Mouse (Mus musculus) lung, embryonic 16.5 days (tissue): ENCODE data around the gene Zfp579. TPM values are rescaled to one million over a fixed set of nuclear protein-coding genes. Genes with fewer than 3 reads are reported as not detected.

ENCODE experiments used
- ATAC-seq: fragments of 200-750 bp; cut with Nextera tagmentation; 2 replicates; pipeline ENCODE4 v1.8.0; 2017; ENCODE audit warnings: low read depth, mild to moderate bottlenecking, moderate library complexity
- H3K27ac ChIP-seq: fragments of 300-500 bp; sonication (generic); 2 replicates; pipeline ENCODE4 v1.5.1; 2014; ENCODE audit warnings: mild to moderate bottlenecking, control low read depth, low read length
- H3K27me3 ChIP-seq: fragments of 300-500 bp; sonication (generic); 2 replicates; pipeline ENCODE4 v1.6.1; 2014; ENCODE audit warnings: low read depth, low read length, mixed read lengths; ENCODE audit not compliant: control insufficient read depth, insufficient read depth
- H3K36me3 ChIP-seq: fragments of 300-500 bp; sonication (generic); 2 replicates; pipeline ENCODE4 v1.6.1; 2014; ENCODE audit warnings: low read length; ENCODE audit not compliant: control insufficient read depth, insufficient read depth
- H3K4me1 ChIP-seq: fragments of 300-500 bp; sonication (generic); replicated peaks from 2 replicates; pipeline ENCODE4 v1.6.1; 2014; ENCODE audit warnings: low read length, mixed read lengths; ENCODE audit not compliant: control insufficient read depth, insufficient read depth
- H3K4me2 ChIP-seq: fragments of 300-500 bp; sonication (generic); 2 replicates; pipeline ENCODE4 v1.6.1; 2014; ENCODE audit warnings: low read depth, low read length, control low read depth
- H3K4me3 ChIP-seq: fragments of 300-500 bp; sonication (generic); 2 replicates; pipeline ENCODE4 v1.5.1; 2014; ENCODE audit warnings: mild to moderate bottlenecking, low read length, control low read depth
- H3K9ac ChIP-seq: fragments of 300-500 bp; sonication (generic); 2 replicates; pipeline ENCODE4 v1.6.1; 2014; ENCODE audit warnings: low read length, control low read depth
- H3K9me3 ChIP-seq: fragments of 300-500 bp; sonication (generic); 2 replicates; pipeline ENCODE4 v1.6.1; 2016; ENCODE audit warnings: low read length; ENCODE audit not compliant: control insufficient read depth
- WGBS: fragments of 180-500 bp; shearing (Covaris S2); extraction: QIAGEN DNeasy Blood & Tissue Kit; methylation state at CpG from one replicate; pipeline ENCODE4 v1.1.7; 2014; 5-methylcytosine and 5-hydroxymethylcytosine counted together
- polyA plus RNA-seq: library from polyadenylated mRNA; unstranded; fragments of >200 nt; fragmentation: Nextera tagmentation; extraction: Ambion mirVana; gene quantifications from 2 replicates; pipeline ENCODE4 v1.2.1, GENCODE M21; 2015

Zfp579 gene
- polyA plus RNA-seq, 1 experiment from 2014 or later, result 32.3 TPM

- no peak for ATAC-seq
- Histone ChIP-seq H3K36me3 (no peaks in the 10 kb centered on the region), H3K9ac (no peak overlapping the region), H3K27me3 (no peaks in the 10 kb centered on the region), H3K27ac (no peak overlapping the region), H3K4me3 (no peak overlapping the region), H3K4me1 (no peaks in the 10 kb centered on the region), H3K4me2 (no peak overlapping the region), H3K9me3 (no peaks in the 10 kb centered on the region)
- WGBS, result 69% methylated on average over 4 of the region's 4 CpGs
Measured at GRCm38 (mm10) chr7:4934160-4934914, 61.6 kb downstream of the Zfp579 start.

Other genes starting within 250 kb of the Zfp579 start
- gene Cox6b2, start 243.1 kb downstream of the Zfp579 start, polyA plus RNA-seq, result 77.9 and 94.0 TPM in 2 replicates
- gene Fam71e2, start 224.9 kb downstream of the Zfp579 start, polyA plus RNA-seq, result not detected in 2 replicates
- gene Il11, start 213.3 kb downstream of the Zfp579 start, polyA plus RNA-seq, result 0.18 and 0.19 TPM in 2 replicates
- gene Tmem190, start 213.2 kb downstream of the Zfp579 start, polyA plus RNA-seq, result 0.34 and 0.48 TPM in 2 replicates
- 14.7 and 17.9 TPM in 2 replicates for gene Tmem238, start 206.5 kb downstream of the Zfp579 start, polyA plus RNA-seq
- 337 and 342 TPM in 2 replicates for gene Rpl28, start 203.3 kb downstream of the Zfp579 start, polyA plus RNA-seq
- 355 and 372 TPM in 2 replicates for gene Ube2s, start 183.6 kb downstream of the Zfp579 start, polyA plus RNA-seq
- 0.99 and 1.2 TPM in 2 replicates for gene Shisa7, start 151.5 kb downstream of the Zfp579 start, polyA plus RNA-seq
- 14.1 and 15.7 TPM in 2 replicates for gene Isoc2b, start 125.9 kb downstream of the Zfp579 start, polyA plus RNA-seq
- gene Isoc2a, start 119.0 kb downstream of the Zfp579 start, polyA plus RNA-seq, result 0.87 and 1.3 TPM in 2 replicates
- 0.21 TPM in 1 of 2 replicates, not detected in the other for gene Gm36210, start 89.6 kb downstream of the Zfp579 start, polyA plus RNA-seq
- 3.4 and 3.7 TPM in 2 replicates for gene Zfp628, start 80.9 kb downstream of the Zfp579 start, polyA plus RNA-seq
- gene Nat14, start 74.1 kb downstream of the Zfp579 start, polyA plus RNA-seq, result 2.5 and 2.7 TPM in 2 replicates
- gene Ssc5d, start 70.4 kb downstream of the Zfp579 start, polyA plus RNA-seq, result 2.1 and 2.4 TPM in 2 replicates
- 0.85 and 1.0 TPM in 2 replicates for gene Sbk2, start 31.8 kb downstream of the Zfp579 start, polyA plus RNA-seq
- gene Sbk3, start 25.0 kb downstream of the Zfp579 start, polyA plus RNA-seq, result 0.72 and 1.0 TPM in 2 replicates
- gene Zfp524, start 18.3 kb upstream of the Zfp579 start, polyA plus RNA-seq, result 19.3 and 21.4 TPM in 2 replicates
- gene Fiz1, start 18.5 kb upstream of the Zfp579 start, polyA plus RNA-seq, result 33.1 and 34.5 TPM in 2 replicates
- gene Gm44973, start 19.3 kb upstream of the Zfp579 start, polyA plus RNA-seq, result 1.2 and 1.3 TPM in 2 replicates
- gene Zfp865, start 24.2 kb upstream of the Zfp579 start, polyA plus RNA-seq, result 5.5 and 5.7 TPM in 2 replicates
- gene Ccdc106, start 24.4 kb upstream of the Zfp579 start, polyA plus RNA-seq, result 5.3 and 5.5 TPM in 2 replicates
- gene 4632433K11Rik, start 38.0 kb upstream of the Zfp579 start, polyA plus RNA-seq, result not detected in 2 replicates
- gene Zfp784, start 42.3 kb upstream of the Zfp579 start, polyA plus RNA-seq, result 4.9 and 7.0 TPM in 2 replicates
- gene Zfp580, start 55.4 kb upstream of the Zfp579 start, polyA plus RNA-seq, result 26.7 and 27.0 TPM in 2 replicates
- 109 and 110 TPM in 2 replicates for gene U2af2, start 66.0 kb upstream of the Zfp579 start, polyA plus RNA-seq
- 53.8 and 54.8 TPM in 2 replicates for gene Epn1, start 84.1 kb upstream of the Zfp579 start, polyA plus RNA-seq
- gene Rfpl4, start 120.8 kb upstream of the Zfp579 start, polyA plus RNA-seq, result not detected in 2 replicates
- 0.43 and 0.51 TPM in 2 replicates for gene Rasl2-9, start 129.8 kb upstream of the Zfp579 start, polyA plus RNA-seq
- gene Vmn1r55, start 153.5 kb upstream of the Zfp579 start, polyA plus RNA-seq, result not detected in 2 replicates
- not detected in 2 replicates for gene Vmn1r56, start 200.6 kb upstream of the Zfp579 start, polyA plus RNA-seq
- gene Vmn1r57, start 222.3 kb upstream of the Zfp579 start, polyA plus RNA-seq, result not detected in 2 replicates